Mouse (Mus musculus): ENCODE data around the gene Sord. TPM values are rescaled to one million over a fixed set of nuclear protein-coding genes. Genes with fewer than 3 reads are reported as not detected.

The Sord gene
- total RNA-seq, 1 experiment: 26.0 TPM

- in situ Hi-C loops (cut with MboI; ENCODE audit: low sequenced_read_pairs in 2 of 2, unreplicated experiment in 2 of 2): no loop called here
These were observed 591 bp upstream of the Sord start for GRCm38 (mm10) chr2:122233759-122234557.

DNA sequence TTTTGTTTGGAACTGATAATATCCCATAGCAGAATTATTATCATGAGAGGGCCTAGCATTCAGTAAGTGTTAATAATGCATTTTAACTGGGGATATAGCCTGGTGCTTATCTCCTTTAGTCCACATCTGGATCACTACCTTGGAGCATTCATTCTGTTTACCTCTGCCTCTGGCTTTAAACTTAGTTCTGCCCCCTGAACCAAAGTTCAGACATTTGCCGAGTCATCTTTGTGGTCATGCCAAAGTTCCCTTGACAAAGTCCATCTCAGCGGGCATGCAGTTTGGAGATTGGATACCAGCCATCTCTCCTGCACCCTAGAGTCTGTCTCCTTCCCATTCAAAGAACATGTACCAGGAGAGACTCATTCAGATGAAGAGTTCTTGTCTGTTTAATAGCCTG lies 876 bp downstream of the Sord start:
- Histone ChIP-seq H3K9me3 (ENCODE audit: control insufficient read depth, insufficient read depth, low read depth, low read length) (no peaks in the 10 kb centered on the region), H3K27ac (ENCODE audit: insufficient read depth, low read depth, low read length, poor library complexity, severe bottlenecking) (no peak overlapping the region), H3K36me3 (ENCODE audit: control insufficient read depth, insufficient read depth, low read length, poor library complexity, severe bottlenecking) (no peaks in the 10 kb centered on the region; the same call in 1 of the 2 replicates), H3K4me1 (ENCODE audit: control insufficient read depth in 2 of 2, insufficient read depth in 2 of 2, low read length in 2 of 2, poor library complexity in 1 of 2) (peaks cover 5 to 8% of the 10 kb centered on the region in 2 experiments; a peak in 2 of 4 replicates), H3K9ac (ENCODE audit: insufficient read depth, low read depth, low read length, poor library complexity, severe bottlenecking) (no peak overlapping the region), H3K4me3 (ENCODE audit: insufficient read depth in 1 of 2, low read depth in 1 of 2, low read length in 2 of 2, poor library complexity in 1 of 2, severe bottlenecking in 1 of 2) (peak overlapping the region; percentile 73 to 85; a peak in 3 of 4 replicates)
- no peak for DNase-seq (ENCODE audit: low read depth, low spot score)
- TF ChIP-seq ZNF384 (IDR thresholded peaks at IDR 0.05; ENCODE audit: low read depth, low read length) (no peak), MAFK (IDR thresholded peaks at IDR 0.05; ENCODE audit: insufficient read depth, low read depth, low read length) (no peak), ZC3H11A (IDR thresholded peaks at IDR 0.05; ENCODE audit: borderline replicate concordance, low read depth, low read length) (no peak), HCFC1 (IDR thresholded peaks at IDR 0.05; ENCODE audit: borderline replicate concordance, insufficient read depth, low read length) (no peak), CHD2 (IDR thresholded peaks at IDR 0.05; ENCODE audit: low read depth, low read length) (no peak)
- in situ Hi-C loops (cut with MboI; ENCODE audit: low sequenced_read_pairs in 2 of 2, unreplicated experiment in 2 of 2): no loop called here

More at GRCm38 (mm10) chr2:122233759-122234557, 591 bp upstream of the Sord start:
- Histone ChIP-seq H3K9me3 (ENCODE audit: control insufficient read depth, insufficient read depth, low read depth, low read length) (no peaks in the 10 kb centered on the region), H3K27ac (ENCODE audit: insufficient read depth, low read depth, low read length, poor library complexity, severe bottlenecking) (no peak overlapping the region), H3K4me1 (ENCODE audit: control insufficient read depth in 2 of 2, insufficient read depth in 2 of 2, low read length in 2 of 2, poor library complexity in 1 of 2) (peaks cover 5 to 8% of the 10 kb centered on the region in 2 experiments; a peak in 2 of 4 replicates), H3K36me3 (ENCODE audit: control insufficient read depth, insufficient read depth, low read length, poor library complexity, severe bottlenecking) (no peaks in the 10 kb centered on the region; the same call in 1 of the 2 replicates), H3K4me3 (ENCODE audit: insufficient read depth in 1 of 2, low read depth in 1 of 2, low read length in 2 of 2, poor library complexity in 1 of 2, severe bottlenecking in 1 of 2) (peak overlapping the region; percentile 73 to 85), H3K9ac (ENCODE audit: insufficient read depth, low read depth, low read length, poor library complexity, severe bottlenecking) (peak overlapping the region; percentile 61; the same call in 1 of the 2 replicates)
- peak; percentile 24 for DNase-seq (ENCODE audit: low read depth, low spot score)
- TF ChIP-seq ZNF384 (IDR thresholded peaks at IDR 0.05; ENCODE audit: low read depth, low read length) (peak; percentile 42; the same call in 1 of the 2 replicates), ZC3H11A (IDR thresholded peaks at IDR 0.05; ENCODE audit: borderline replicate concordance, low read depth, low read length) (no peak)

GRCm38 (mm10) chr2:122236321-122236720 lies 1.8 kb downstream of the Sord start:
- Histone ChIP-seq H3K27ac (ENCODE audit: insufficient read depth, low read depth, low read length, poor library complexity, severe bottlenecking) (no peak overlapping the region), H3K4me1 (ENCODE audit: control insufficient read depth in 2 of 2, insufficient read depth in 2 of 2, low read length in 2 of 2, poor library complexity in 1 of 2) (peaks cover 3 to 7% of the 10 kb centered on the region in 2 experiments; a peak in 2 of 4 replicates), H3K4me3 (ENCODE audit: insufficient read depth in 1 of 2, low read depth in 1 of 2, low read length in 2 of 2, poor library complexity in 1 of 2, severe bottlenecking in 1 of 2) (no peak overlapping the region), H3K9ac (ENCODE audit: insufficient read depth, low read depth, low read length, poor library complexity, severe bottlenecking) (no peak overlapping the region), H3K9me3 (ENCODE audit: control insufficient read depth, insufficient read depth, low read depth, low read length) (no peaks in the 10 kb centered on the region), H3K36me3 (ENCODE audit: control insufficient read depth, insufficient read depth, low read length, poor library complexity, severe bottlenecking) (no peaks in the 10 kb centered on the region; the same call in 1 of the 2 replicates)
- DNase-seq (ENCODE audit: low read depth, low spot score): no peak
- in situ Hi-C loops (cut with MboI; ENCODE audit: low sequenced_read_pairs in 2 of 2, unreplicated experiment in 2 of 2): no loop called here
- TF ChIP-seq MAFK (IDR thresholded peaks at IDR 0.05; ENCODE audit: insufficient read depth, low read depth, low read length) (no peak), HCFC1 (IDR thresholded peaks at IDR 0.05; ENCODE audit: borderline replicate concordance, insufficient read depth, low read length) (no peak), CHD2 (IDR thresholded peaks at IDR 0.05; ENCODE audit: low read depth, low read length) (no peak), ZC3H11A (IDR thresholded peaks at IDR 0.05; ENCODE audit: borderline replicate concordance, low read depth, low read length) (no peak)

DNA sequence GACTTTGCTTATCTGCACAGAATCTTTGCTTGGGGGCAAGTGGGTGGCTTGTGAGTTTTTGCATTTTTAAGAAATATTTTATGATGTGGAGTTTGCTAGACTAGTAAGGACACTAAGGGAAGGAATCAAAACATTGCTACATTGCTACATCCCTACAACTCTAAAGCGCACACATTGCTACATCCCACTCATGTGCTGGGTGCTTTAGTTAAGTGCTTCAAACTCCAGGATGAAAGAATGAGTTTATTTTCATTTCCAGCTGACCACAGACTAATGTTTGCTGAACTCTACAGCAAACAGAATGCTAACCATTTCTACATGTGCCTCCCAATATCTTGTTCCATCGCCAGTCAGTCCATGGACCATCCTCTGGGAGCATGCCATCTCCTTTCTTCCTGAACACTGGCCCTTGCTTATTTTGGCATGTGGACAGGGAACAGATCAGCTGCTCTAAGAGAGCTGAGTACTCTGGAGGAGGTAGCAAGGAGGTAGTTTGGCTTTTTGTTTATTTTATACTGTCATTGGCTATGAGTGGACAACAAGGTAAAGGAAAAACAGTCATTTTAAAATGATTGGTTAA lies 3.4 kb downstream of the Sord start:
- Histone ChIP-seq H3K9ac (ENCODE audit: insufficient read depth, low read depth, low read length, poor library complexity, severe bottlenecking) (no peak overlapping the region), H3K4me3 (ENCODE audit: insufficient read depth in 1 of 2, low read depth in 1 of 2, low read length in 2 of 2, poor library complexity in 1 of 2, severe bottlenecking in 1 of 2) (no peak overlapping the region), H3K4me1 (ENCODE audit: control insufficient read depth in 2 of 2, insufficient read depth in 2 of 2, low read length in 2 of 2, poor library complexity in 1 of 2) (no peaks in the 10 kb centered on the region), H3K27ac (ENCODE audit: insufficient read depth, low read depth, low read length, poor library complexity, severe bottlenecking) (no peak overlapping the region), H3K36me3 (ENCODE audit: control insufficient read depth, insufficient read depth, low read length, poor library complexity, severe bottlenecking) (no peaks in the 10 kb centered on the region), H3K9me3 (ENCODE audit: control insufficient read depth, insufficient read depth, low read depth, low read length) (no peaks in the 10 kb centered on the region)
- in situ Hi-C loops (cut with MboI; ENCODE audit: low sequenced_read_pairs in 2 of 2, unreplicated experiment in 2 of 2): no loop called here
- DNase-seq (ENCODE audit: low read depth, low spot score): no peak
- TF ChIP-seq CHD2 (IDR thresholded peaks at IDR 0.05; ENCODE audit: low read depth, low read length): no peak
- no peak for TF ChIP-seq HCFC1 (IDR thresholded peaks at IDR 0.05; ENCODE audit: borderline replicate concordance, insufficient read depth, low read length)
- TF ChIP-seq ZNF384 (IDR thresholded peaks at IDR 0.05; ENCODE audit: low read depth, low read length): no peak
- no peak for TF ChIP-seq MAFK (IDR thresholded peaks at IDR 0.05; ENCODE audit: insufficient read depth, low read depth, low read length)
- TF ChIP-seq ZC3H11A (IDR thresholded peaks at IDR 0.05; ENCODE audit: borderline replicate concordance, low read depth, low read length): no peak

All from ES-E14 (cell line).